Mouse (Mus musculus) stomach, postnatal 0 days (tissue): ENCODE results near the gene Acaa1b.

ENCODE experiments used
- CTCF ChIP-seq: IDR thresholded peaks from 2 replicates; pipeline ENCODE4 v1.5.1; 2016; ENCODE audit warnings: antibody characterized with exemption, low read depth, mild to moderate bottlenecking, moderate library complexity
- EP300 ChIP-seq: optimal IDR thresholded peaks from 2 replicates; pipeline ENCODE3; 2016; ENCODE audit warnings: antibody characterized with exemption

GRCm38 (mm10) chr9:119146098-119146770 lies 10.7 kb downstream of the Acaa1b start:
- no peak for TF ChIP-seq EP300
- TF ChIP-seq CTCF: no peak
